Mouse (Mus musculus) lung, postnatal 25 days (tissue): ENCODE results near the gene Srebf1.

Source experiments
- DNase-seq: peaks from one replicate; pipeline ENCODE4 v3.0.0; 2022; ENCODE audit warnings: low spot score

Srebf1 gene

GRCm38 (mm10) chr11:60176975-60177657, 45.3 kb downstream of the Srebf1 start:
- DNase-seq: no peak

- DNase-seq: peak; percentile 70
Observed at GRCm38 (mm10) chr11:60176182-60176974, 46.0 kb downstream of the Srebf1 start.

- peak; percentile 48 for DNase-seq
Observed at GRCm38 (mm10) chr11:60175371-60176181, 46.8 kb downstream of the Srebf1 start.

- DNase-seq: no peak
Observed at GRCm38 (mm10) chr11:60173606-60174184, 48.7 kb downstream of the Srebf1 start.

- DNase-seq: no peak
Observed at GRCm38 (mm10) chr11:60172074-60172473, 50.3 kb downstream of the Srebf1 start.

GRCm38 (mm10) chr11:60168780-60169179, 53.6 kb downstream of the Srebf1 start:
- no peak for DNase-seq

- DNase-seq: no peak
Observed at GRCm38 (mm10) chr11:60165076-60165475, 57.3 kb downstream of the Srebf1 start.

- DNase-seq: no peak
Observed at GRCm38 (mm10) chr11:60164450-60164849, 57.9 kb downstream of the Srebf1 start.

- no peak for DNase-seq
Observed at GRCm38 (mm10) chr11:60163362-60163761, 59.0 kb downstream of the Srebf1 start.

- DNase-seq: no peak
Observed at GRCm38 (mm10) chr11:60162547-60162946, 59.8 kb downstream of the Srebf1 start.

- DNase-seq: no peak
Observed at GRCm38 (mm10) chr11:60161146-60161874, 61.1 kb downstream of the Srebf1 start.

- DNase-seq: no peak
Observed at GRCm38 (mm10) chr11:60160454-60161114, 61.8 kb downstream of the Srebf1 start.

GRCm38 (mm10) chr11:60159955-60160354, 62.4 kb downstream of the Srebf1 start:
- no peak for DNase-seq

GRCm38 (mm10) chr11:60158271-60158670, 64.1 kb downstream of the Srebf1 start:
- DNase-seq: no peak

GRCm38 (mm10) chr11:60155690-60156089, 66.7 kb downstream of the Srebf1 start:
- DNase-seq: no peak

- DNase-seq: no peak
Observed at GRCm38 (mm10) chr11:60153936-60154335, 68.4 kb downstream of the Srebf1 start.

GRCm38 (mm10) chr11:60152339-60152738, 70.0 kb downstream of the Srebf1 start:
- no peak for DNase-seq

- DNase-seq: no peak
Observed at GRCm38 (mm10) chr11:60150677-60151076, 71.7 kb downstream of the Srebf1 start.
